Mouse (Mus musculus) heart, embryonic 10.5 days (tissue): ENCODE measurements around the gene Pole3. TPM values are rescaled to one million over a fixed set of nuclear protein-coding genes. Genes with fewer than 3 reads are reported as not detected.
"Not testable (repeated sequence)": the region's sequence is repeated elsewhere in the genome, so short reads cannot be mapped to it uniquely, and the experiment has no call there.

Source experiments
- DNase-seq: peaks from one replicate; pipeline ENCODE4 v3.0.0-alpha.2; 2017; ENCODE audit warnings: low spot score
- H3K27ac ChIP-seq: fragments of 300-500 bp; sonication (generic); 2 replicates; pipeline ENCODE4 v1.5.1; 2016; ENCODE audit warnings: mild to moderate bottlenecking
- H3K27me3 ChIP-seq: fragments of 300-500 bp; sonication (generic); 2 replicates; pipeline ENCODE4 v1.6.1; 2016; ENCODE audit warnings: mild to moderate bottlenecking; ENCODE audit not compliant: poor library complexity, insufficient read depth, severe bottlenecking
- H3K36me3 ChIP-seq: fragments of 300-500 bp; sonication (generic); 2 replicates; pipeline ENCODE4 v1.6.1; 2016; ENCODE audit warnings: mild to moderate bottlenecking, moderate library complexity
- H3K4me1 ChIP-seq: fragments of 300-500 bp; sonication (generic); 2 replicates; pipeline ENCODE4 v1.6.1; 2016; ENCODE audit warnings: mild to moderate bottlenecking
- H3K4me3 ChIP-seq: fragments of 300-500 bp; sonication (generic); 2 replicates; pipeline ENCODE4 v1.5.1; 2016; ENCODE audit warnings: mild to moderate bottlenecking, moderate library complexity
- H3K9me3 ChIP-seq: fragments of 300-500 bp; sonication (generic); 2 replicates; pipeline ENCODE4 v1.6.1; 2016; ENCODE audit warnings: mild to moderate bottlenecking, moderate library complexity
- WGBS: fragments of 180-500 bp; shearing (Covaris S2); methylation state at CpG from one replicate; pipeline ENCODE4 v1.1.7; 2016; 5-methylcytosine and 5-hydroxymethylcytosine counted together
- polyA plus RNA-seq: library from polyadenylated mRNA; unstranded; fragments of >200 nt; fragmentation: Nextera tagmentation; extraction: Ambion mirVana; gene quantifications from 2 replicates; pipeline ENCODE4 v1.2.1, GENCODE M21; 2016

The Pole3 gene
- polyA plus RNA-seq, 1 experiment from 2014 or later = 87.4 TPM

- WGBS = 13% methylated on average over 11 of the region's 11 CpGs
- H3K27ac ChIP-seq, H3K9me3 ChIP-seq, DNase-seq, H3K36me3 ChIP-seq, H3K4me1 ChIP-seq: not testable (repeated sequence)
- peak overlapping the region; percentile 68 for H3K4me3 ChIP-seq
- H3K27me3 ChIP-seq = peaks cover 39% of the 10 kb centered on the region
Measured at GRCm38 (mm10) chr4:62479593-62479936, 45.3 kb downstream of the Pole3 start.

- no peaks in the 10 kb centered on the region for H3K9me3 ChIP-seq
- peaks cover 39% of the 10 kb centered on the region for H3K27me3 ChIP-seq
- peaks cover 6% of the 10 kb centered on the region for H3K4me1 ChIP-seq
- 72% methylated on average over 6 of the region's 6 CpGs for WGBS
- H3K36me3 ChIP-seq = no peaks in the 10 kb centered on the region
- H3K27ac ChIP-seq = no peak overlapping the region
- H3K4me3 ChIP-seq = no peak overlapping the region
- no peak for DNase-seq
Measured at GRCm38 (mm10) chr4:62477542-62478244, 47.2 kb downstream of the Pole3 start.

GRCm38 (mm10) chr4:62475793-62476192 is 49.1 kb downstream of the Pole3 start:
- Histone ChIP-seq H3K9me3 (no peaks in the 10 kb centered on the region), H3K4me3 (no peak overlapping the region), H3K27ac (no peak overlapping the region), H3K27me3 (peaks cover 21% of the 10 kb centered on the region), H3K36me3 (no peaks in the 10 kb centered on the region), H3K4me1 (peaks cover 7% of the 10 kb centered on the region)
- DNase-seq = no peak
- WGBS = 85% methylated on average over 6 of the region's 6 CpGs

- Histone ChIP-seq H3K4me1 (peaks cover 9% of the 10 kb centered on the region), H3K4me3 (no peak overlapping the region), H3K27me3 (peaks cover 14% of the 10 kb centered on the region), H3K36me3 (no peaks in the 10 kb centered on the region), H3K27ac (no peak overlapping the region), H3K9me3 (no peaks in the 10 kb centered on the region)
- 74% methylated on average over 2 of the region's 2 CpGs for WGBS
- DNase-seq = no peak
Measured at GRCm38 (mm10) chr4:62475131-62475530, 49.7 kb downstream of the Pole3 start.

Other genes with a start within 250 kb of the Pole3 start
- gene Fkbp15, start 164.5 kb downstream of the Pole3 start, polyA plus RNA-seq = 17.2 and 19.5 TPM in 2 replicates
- 46.9 and 53.6 TPM in 2 replicates for gene Slc31a1, start 164.3 kb downstream of the Pole3 start, polyA plus RNA-seq
- 101 and 125 TPM in 2 replicates for gene Cdc26, start 116.4 kb downstream of the Pole3 start, polyA plus RNA-seq
- gene Prpf4, start 116.3 kb downstream of the Pole3 start, polyA plus RNA-seq = 19.2 and 23.2 TPM in 2 replicates
- not detected in 2 replicates for gene Rnf183, start 89.8 kb downstream of the Pole3 start, polyA plus RNA-seq
- gene Wdr31, start 54.2 kb downstream of the Pole3 start, polyA plus RNA-seq = 4.3 and 7.1 TPM in 2 replicates
- 0.46 and 2.0 TPM in 2 replicates for gene Bspry, start 45.0 kb downstream of the Pole3 start, polyA plus RNA-seq
- 7.0 and 10.1 TPM in 2 replicates for gene Hdhd3, start 21.6 kb downstream of the Pole3 start, polyA plus RNA-seq
- gene Alad, start 5.2 kb downstream of the Pole3 start, polyA plus RNA-seq = 144 and 157 TPM in 2 replicates
- gene 4933430I17Rik, start 301 bp upstream of the Pole3 start, polyA plus RNA-seq = 0.36 and 0.49 TPM in 2 replicates
- gene Rgs3, start 34.8 kb upstream of the Pole3 start, polyA plus RNA-seq = 61.4 and 65.4 TPM in 2 replicates